Mouse (Mus musculus): Measurements from ENCODE around the gene Gm20696.

GRCm38 (mm10) chr6:99528972-99529371 lies 137.6 kb downstream of the Gm20696 start:
- no peak for TF ChIP-seq CTCF (IDR thresholded peaks at IDR 0.05; ENCODE audit: extremely low read depth, insufficient read depth, insufficient read length, insufficient replicate concordance)
- no peak for TF ChIP-seq POLR2A (IDR thresholded peaks at IDR 0.05; ENCODE audit: low read depth, low read length)
